Mouse (Mus musculus): ENCODE results near the gene Caln1. TPM values are rescaled to one million over a fixed set of nuclear protein-coding genes. Genes with fewer than 3 reads are reported as not detected.

Caln1 gene
- total RNA-seq (2021): under 1 TPM; 0.36 to 0.56 TPM
- long read RNA-seq, experiment 1: 0 reads
- long read RNA-seq, experiment 2: 0 reads

DNA sequence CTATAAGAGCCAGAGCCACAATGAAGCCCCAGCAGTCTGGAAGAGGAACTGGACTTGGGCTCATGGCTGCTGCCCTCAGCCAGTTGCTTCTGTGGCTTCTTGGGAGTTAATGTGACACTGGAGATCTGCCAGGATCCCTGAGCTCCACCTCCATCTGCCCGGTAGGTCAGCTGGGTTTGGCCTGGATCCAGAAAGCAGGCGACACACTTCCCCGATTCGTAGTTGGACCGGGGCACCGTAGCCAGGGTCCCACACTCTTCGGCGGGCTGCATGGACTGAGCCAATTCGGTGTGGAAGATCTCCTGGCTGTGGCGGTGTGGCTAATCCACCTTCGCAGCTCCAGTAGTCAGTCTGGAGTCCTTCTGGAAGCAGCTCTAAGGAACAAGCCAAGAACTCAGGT is at the start of gene Caln1:
TSS of gene Caln1 (plus strand) at position 219 of the 400 bp plus-strand sequence.
- DNase-seq: no peak

DNA sequence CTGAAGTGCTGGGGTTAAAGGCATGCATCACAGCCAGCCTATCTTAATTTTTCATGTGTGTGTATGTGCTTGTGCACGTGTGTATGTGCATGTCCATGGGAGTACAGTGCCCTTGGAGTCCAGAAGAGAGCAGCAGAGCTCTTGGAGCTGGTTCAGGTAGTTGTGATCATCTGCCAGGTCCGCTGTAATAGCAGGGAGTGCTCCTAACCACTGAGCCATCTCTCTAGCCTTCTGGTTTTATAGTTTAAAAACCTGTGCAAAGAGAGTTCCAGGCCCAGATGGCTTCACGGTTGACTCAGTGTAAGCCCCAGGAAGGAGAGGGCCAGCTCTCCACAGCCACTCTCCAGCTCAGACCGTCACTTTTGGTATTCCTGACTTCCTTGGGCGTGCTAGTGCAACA is 49.5 kb upstream of the Caln1 start:
- no peak for DNase-seq

DNA sequence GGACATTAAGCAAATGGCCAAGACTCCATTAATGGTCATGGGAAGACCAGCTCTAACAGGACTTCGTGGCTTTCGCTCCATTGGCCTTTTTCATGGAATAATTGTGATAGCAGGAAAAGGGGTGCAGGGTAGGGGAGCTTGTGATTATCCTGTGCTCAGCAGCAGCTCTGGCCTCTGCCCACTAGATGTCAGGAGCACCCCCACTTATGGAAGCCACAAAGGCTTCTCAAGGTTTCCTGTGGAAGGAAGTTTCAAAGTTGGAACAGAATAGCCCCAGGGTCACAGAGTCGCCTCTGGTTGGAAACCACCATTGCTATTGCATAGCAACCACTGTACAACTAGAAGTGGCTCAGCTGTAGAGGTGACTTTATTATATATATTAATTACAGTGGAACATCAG is 48.8 kb upstream of the Caln1 start:
- DNase-seq: no peak

DNA sequence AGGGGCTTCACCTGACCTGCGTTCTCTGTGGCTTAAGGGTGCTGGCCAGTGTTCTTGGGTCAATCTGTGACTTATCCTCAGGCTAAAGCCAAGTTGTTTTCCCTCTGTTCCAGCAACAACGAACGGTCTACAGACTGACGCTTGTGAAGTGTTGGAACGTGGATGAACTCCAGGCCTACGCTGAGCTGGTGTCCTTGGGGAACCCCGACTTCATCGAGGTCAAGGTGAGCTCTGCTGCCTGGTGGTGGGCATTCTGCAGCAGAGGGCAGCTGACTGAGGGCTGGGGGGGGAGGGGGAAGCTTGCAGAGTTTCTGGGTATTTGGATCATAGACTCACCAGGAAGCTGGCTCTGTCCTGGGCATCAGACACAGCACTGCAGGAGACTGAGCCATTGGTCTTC is 43.8 kb upstream of the Caln1 start:
- no peak for DNase-seq

DNA sequence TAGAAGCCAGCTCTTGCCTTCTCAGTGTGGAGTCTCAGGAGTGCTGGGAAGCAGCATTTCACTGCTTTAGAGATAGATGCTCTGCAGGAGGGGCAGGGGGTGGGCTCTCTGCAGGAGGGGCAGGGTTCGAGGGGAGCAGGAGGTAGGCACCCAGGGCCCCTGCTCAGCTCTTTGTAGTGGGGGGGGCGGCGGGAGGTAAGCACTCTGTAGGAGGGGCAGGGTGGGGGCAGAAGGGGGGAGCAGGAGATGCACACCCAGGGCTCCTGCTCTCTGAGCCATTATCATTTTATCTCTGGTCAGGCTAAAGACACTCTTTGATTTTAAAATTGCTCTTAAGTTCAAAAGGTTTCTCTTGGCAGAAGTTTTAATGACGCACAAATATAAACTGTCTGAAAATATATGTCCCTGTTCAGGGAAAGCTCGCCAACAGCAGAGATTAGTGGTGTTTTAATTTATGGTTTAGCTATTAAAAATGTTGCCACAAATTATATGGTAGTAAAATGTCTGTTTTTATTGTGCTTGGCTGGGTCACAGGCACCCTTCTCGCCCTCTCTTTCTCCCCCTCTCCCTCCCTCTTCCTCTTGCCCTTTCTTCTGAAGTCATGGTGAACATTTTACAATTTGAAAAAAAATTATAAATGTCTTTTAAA is 41.5 kb upstream of the Caln1 start:
- DNase-seq: no peak

DNA sequence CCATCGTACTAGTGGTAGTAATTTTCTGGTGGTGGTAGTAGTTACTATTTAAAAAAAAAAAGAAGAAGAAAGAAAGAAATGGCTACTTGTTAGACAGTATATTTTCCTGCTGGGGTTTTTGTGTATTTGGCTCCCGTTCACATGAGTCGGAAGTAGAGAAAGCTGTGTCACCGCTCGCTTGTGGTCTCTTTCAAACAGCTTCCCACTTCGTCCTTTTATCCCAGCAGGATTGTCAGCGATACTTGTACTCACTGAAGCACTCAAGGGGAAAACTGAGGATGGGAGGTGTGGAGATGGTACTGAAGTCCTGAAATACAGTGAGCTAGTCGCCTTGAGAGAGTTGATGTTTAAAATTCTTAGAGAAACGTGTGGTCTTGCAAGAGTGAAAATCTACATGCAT is 40.9 kb upstream of the Caln1 start:
- no peak for DNase-seq

DNA sequence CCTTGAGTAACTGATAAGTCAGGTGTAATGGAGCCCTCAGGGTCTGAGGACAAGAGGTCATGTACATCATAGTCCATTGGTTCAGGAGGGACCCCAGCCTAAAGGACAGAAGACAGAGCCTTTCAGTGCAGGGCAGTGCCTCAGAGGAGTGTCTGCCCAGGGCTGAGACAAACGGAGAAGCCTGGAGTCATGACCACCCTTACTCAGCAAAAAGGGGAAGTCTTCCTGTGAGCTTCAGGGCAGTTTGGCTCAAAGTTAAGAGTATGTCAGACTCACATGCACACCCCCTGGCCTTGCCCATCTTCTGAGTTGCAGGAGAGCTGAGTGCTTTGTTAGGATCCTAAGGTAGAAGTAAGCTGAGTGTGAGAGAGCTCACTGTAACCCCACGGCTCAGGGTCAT is 39.4 kb upstream of the Caln1 start:
- DNase-seq: no peak

DNA sequence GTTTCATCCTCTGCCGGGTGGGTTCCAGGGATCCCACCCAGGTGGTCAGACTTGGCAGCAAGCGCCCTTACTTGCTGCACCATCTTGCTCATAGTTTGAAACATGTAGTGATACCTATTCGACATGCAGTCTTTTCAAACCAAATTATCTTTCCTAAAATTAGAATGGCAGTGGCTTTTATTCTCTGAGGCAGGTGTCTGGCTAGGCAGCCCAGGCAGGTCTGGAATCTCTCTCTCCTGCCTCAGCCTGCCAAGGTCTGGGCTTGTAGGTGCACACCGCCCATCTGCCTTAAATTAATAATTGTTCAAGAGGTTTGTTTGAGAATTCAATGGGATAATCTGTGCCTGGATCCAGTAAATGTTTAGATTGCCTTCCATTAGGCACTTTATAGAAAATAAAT is 38.5 kb upstream of the Caln1 start:
- no peak for DNase-seq

DNA sequence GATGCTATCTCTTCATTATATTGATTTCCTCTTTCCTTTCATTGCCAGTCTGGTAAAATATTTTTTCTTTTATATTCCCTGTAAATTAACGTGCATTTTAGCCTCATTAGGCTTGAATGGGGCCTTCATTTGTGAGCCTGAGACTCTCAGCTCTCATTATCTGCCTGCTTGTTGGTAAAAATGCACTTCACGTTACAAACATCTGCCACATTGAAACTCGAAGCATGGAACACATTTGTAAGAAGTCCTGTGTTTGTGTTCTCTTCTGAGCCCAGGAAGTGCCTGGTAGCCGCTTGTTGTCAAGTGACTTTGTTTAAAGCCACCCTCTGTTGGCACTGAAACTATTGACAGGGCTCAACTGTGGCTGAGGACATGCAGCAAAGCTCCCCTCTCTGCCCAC is 38.0 kb upstream of the Caln1 start:
- no peak for DNase-seq

DNA sequence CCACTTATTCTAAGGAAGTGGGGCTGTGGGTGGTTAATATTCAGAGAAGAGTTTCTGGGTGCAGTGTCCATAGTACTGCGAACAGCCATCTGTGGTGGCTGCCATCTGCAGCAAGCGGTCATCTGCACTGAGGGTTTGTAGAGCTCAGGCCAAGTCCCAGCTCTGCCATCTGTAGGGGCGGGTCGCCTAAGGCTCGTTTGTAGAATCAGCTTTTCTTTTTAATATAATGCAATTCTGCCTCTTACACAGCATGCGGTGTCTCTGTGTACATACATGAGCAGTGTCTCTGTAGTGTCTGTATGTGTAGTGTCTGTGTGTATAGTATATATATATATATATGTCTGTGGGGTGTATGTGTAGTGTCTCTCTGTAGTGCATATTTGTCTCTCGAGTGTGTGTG is 35.7 kb upstream of the Caln1 start:
- DNase-seq: no peak

DNA sequence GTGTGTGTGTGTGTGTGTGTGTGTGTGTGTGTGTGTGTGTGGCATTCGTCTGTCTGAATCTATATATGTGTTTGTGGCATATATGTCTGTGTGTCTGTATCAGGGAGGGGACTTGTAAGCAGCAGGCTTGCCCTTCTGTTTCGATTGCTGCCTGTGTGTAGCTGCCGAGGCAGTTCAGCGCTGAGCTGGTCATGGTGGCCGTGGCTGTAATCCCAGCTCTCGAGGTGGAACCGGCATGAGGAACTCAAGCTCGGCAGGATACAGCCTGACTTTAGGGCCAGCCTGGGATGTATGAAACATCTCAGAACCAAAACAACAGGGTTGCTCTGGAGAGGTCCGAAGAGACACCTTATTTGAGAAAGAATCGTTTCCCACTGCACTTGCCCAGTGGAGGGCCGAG is 35.3 kb upstream of the Caln1 start:
- DNase-seq: no peak

DNA sequence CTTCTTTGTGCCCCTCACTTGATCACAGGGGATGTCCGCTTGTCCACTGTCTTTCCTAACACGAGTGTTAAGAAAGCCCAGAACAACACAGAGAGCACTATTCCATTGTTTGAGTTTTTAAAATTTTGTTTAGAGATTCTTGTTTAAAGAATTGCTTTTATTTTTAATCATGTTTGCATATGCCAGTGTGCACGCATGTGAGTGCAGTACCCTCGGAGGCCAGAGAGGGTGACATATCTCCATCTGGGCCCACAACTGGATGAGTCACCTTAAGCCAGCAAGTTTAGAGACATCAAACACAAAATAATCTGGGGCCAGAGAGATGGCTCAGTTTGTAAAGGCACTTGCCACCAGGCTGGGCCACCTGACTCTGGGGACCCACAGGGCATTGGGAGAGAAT is 33.8 kb upstream of the Caln1 start:
- DNase-seq: no peak

DNA sequence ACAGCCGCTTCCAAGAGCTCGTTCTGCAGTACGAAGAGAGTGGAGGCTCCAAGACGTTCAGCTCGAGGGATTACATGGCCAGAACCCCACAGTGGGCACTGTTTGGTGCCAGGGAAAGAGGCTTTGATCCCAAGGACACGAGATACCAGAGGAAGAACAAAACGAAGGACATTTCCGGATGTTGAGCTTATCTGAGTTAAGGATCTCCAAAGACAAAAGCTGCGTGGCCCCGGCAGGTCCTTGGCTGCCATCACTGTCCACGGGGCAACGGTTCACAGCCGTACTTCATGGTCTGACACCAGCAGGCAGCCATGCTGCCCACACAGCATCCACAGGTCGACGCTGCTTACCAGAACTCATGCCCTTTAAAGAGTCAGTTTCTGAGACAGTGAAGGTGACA is 28.6 kb upstream of the Caln1 start:
- no peak for DNase-seq

DNA sequence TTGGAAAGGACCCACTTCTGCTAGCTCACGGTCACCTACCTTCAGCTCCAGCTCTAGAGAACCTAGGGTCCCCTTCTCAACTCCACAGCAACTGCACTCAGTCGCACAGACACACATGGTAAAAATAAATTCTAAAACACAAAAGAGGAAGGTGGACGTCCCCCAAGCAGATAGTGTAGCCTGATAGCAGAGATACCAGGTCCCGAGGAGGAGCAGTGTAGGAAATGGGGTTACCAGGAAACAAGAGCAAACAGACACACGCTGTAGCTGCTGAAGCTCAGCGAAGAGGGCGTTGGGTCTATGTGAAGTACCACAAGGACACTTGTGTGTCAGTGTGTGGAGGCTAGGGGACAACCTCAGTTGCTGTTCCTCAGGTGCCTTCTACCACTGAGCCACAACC is 24.3 kb upstream of the Caln1 start:
- no peak for DNase-seq

DNA sequence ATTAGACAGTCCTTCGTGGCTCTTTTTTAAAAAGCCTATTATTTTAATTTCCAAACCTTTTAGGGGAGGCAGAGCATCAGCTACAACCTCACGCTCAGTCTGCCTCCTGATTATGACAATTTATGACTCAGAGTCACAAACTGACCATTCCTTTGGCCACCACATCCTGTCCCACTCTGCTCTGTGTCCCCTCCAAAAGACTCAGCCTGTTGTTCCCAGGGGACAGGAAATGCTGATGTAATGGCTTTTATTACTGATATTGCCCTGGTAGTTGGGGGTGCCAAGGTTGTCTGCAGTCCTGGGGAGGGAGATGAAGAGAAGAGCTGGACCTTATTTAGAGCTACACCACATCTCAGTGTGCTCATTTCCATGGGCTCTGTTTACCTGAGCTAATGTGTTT is 23.4 kb upstream of the Caln1 start:
- DNase-seq: no peak

DNA sequence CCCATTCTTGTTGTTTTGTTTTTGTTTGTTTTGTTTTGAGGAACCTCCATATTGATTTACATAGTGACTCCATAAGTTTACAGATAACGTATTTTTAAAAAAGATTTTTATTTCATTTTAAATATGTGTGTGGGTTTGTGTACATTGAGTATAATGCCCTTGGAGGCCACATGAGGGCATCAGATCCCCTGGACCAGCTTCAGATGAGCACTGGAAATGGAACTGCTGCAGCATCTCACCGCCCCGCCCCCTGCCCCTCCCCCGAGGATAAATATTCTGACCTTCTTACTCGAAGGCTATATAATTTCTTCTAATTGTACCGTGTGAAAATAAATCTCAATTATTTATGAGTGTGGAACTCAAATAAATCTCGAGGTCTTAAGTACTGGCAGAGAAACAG is 14.0 kb upstream of the Caln1 start:
- DNase-seq: no peak

DNA sequence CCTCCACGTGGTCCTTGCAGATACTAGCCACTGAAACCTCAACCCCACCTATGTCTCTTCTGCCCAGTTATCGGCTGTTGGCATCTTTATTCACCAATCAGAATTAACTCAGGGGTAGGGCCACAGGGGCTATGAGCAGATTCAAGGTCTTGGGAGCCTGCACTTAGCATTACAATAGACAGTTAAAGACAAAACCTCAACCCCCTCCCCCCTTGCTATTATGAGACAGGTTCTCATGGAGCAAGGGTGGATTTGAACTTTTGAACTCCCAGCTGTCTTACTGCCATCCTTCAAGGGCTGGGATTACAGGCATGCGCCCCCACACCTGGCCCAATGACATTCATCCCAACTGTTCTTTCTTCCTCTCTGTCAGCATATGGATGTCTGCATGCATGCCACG is 6.1 kb upstream of the Caln1 start:
- DNase-seq: no peak

DNA sequence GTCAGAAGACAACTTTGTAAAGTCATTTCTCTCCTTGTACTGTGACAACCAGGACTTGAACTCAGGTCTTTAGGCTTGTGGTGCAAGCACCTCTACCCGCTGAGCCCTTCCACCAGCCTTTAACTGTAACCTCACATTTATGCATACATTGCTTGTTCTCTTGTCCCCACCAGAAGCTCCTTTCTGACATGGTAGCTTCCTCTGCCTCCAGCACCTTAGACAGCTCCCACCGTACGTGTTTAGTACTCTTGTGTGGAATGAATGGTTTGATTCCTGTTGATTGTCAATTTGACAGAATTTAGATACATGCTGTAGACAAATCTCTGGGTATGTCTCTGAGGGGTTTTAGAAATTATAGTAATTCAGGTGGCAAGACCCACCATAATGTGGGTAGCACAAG is 5.5 kb upstream of the Caln1 start:
- no peak for DNase-seq

DNA sequence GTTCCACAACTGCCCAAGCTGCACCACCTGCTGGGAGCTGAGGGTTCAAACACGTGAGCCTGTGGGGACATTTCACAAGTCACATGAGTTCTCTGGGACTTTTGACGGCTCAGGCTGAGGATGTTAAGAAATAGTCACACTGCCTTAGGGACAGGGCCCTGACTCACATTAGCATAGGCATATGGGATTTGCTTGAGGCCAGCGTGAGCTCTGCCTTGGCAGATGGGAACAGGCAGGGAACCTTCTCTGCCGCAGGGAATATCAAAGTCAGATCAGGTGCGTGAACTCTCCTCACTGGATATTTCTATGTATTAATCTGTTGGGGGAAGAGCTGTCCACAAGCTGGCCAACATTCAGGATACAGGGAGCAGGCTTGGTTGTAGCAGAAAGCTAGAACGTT is 1.0 kb upstream of the Caln1 start:
- DNase-seq: no peak

DNA sequence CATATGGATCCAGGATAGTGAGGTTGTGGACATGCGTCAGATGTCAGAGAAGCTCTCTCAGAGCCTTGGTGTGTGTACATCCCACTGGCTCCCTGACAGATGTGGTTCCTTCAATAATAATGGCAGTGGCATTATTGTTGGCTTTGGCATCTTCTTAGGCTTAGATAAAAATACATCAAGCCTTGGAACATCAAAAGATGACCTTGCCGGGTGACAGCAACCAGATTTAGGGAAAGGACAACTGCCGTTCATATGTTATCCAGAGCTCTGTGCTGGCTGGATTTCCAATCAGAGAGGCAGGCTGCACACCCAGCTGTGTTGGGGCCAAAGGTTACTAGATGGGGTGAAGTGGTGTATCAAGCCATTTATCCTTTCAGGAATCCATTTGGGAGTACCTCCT is 6.2 kb downstream of the Caln1 start:
- no peak for DNase-seq

DNA sequence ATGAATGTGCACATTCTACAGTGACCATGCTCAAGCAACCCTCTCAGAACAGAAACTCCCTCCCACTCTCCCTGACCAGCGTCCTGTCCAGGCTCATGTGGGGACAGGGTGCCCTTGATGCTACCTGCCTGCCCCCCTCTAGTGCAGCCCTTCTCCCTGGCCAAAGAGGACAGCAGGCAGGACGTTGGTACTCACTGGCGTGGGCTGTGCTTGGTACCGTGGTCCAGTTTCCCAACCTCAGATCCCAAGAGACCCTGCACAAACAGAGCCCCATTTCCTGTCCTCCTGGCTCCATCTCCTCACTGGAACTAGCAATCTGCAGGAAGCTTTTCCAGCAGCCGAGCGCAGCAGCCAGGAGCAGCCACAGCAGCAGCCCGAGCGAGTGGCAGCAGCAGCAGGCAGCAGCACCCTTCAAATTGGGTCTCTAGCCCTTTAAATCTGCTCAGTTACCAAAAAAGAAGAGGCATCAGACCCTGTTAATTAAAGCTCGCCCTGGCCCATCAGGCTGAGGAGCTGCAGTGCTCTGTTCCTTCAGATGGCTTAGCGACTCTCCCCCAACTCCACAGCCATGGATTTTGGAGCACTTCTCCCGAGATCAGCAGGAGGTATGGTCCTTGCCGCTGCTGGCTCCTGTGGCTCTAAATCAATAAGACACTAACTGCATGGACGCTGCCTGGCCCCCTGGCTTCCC is 15.1 kb downstream of the Caln1 start, which contains the start of gene A330070K13Rik:
TSS of gene A330070K13Rik (minus strand) at position 410 of the 691 bp plus-strand sequence.
- DNase-seq: no peak

DNA sequence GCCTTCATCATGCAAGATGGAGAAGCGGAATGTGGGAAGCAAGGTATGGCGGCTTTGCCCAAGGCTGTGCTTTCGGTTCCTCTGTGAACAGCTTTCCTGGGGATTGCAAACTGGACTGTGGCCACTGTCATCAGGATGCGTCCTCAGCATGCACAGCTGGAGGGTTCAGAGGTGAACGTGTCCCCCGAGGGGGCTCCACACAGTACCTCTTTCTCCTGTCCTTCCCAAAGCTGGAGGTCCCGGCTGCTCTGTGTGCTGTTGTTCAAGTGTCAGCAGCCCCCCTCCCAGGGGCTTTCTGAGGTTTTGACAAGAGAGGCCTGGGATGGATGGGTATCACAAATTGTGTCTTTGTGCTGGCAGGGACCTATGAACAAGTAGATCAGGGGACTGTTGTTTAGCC is 17.2 kb downstream of the Caln1 start:
- DNase-seq: no peak

DNA sequence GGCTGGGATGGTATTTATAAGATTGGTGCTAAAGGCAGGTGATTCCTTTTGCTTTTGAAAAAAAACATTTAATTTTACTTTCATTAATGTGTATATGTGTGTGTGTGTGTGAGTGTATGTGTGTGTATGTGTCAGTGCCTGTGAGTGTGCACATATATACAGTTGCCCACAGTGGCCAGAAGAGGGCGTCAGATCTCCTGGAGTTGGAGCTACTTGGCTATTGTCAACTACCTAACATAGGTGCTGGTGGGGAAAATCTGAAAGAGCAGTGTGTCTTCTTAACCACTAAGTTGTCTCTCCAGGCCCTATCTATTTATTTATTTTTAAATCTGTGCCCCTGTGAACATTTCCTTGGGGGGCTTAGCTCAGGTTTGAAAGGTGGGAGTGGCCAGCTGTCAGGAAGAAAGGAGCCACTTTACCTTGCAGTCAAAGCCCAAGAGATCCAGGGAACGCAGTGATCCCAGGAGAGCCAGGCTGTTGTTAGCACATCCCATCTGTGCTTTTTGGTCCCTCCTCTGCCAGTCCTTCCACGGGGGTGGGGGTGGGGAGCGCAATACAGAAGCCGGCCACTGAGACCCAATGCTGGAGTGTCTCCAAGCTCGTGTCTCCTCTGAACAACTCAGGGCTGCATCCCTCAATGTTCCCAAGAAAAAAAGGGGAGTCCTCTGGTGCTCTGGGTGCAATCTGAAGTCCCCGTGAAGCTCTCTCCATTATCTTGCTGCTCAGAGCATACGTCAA is 24.5 kb downstream of the Caln1 start:
- no peak for DNase-seq

DNA sequence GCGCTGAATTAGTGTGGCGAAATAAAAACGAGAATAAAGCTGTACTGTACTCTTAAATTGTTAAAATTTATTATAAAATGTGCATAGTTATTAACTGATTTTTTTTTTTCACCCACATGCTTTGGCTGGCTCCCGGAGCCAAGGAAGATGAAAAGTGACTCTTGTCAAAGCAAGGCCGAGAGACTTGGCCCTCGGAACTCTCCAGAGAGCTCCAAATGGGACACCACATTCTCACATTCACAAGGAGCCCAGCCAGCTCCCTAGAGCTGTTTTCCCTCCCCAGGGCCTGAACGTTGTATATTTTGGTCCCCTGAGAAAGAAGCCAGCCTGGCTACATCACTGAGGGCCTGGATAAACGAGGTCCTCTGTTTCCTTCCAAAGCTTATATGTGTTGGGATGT is 25.1 kb downstream of the Caln1 start:
- no peak for DNase-seq

Data from gastrocnemius, postnatal 10 days (tissue).